ENCODE assay signal across 8 mouse cellular contexts in genomic region chr12:52895672-52896460, GRCm38 (mm10).
DNase-seq lines count a peak whose midpoint lies in the region; ATAC-seq and TF ChIP-seq lines count a peak whose summit lies in the region.

No protein-coding gene starts in this region.

- no peak overlapping the region for H3K4me3 ChIP-seq in kidney, embryonic 15.5 days (replicated peaks)
- H3K4me3 ChIP-seq in liver, postnatal 0 days (ENCODE audit: low read depth, low read length) = no peak overlapping the region

- peaks cover 4% of the 10 kb centered on the region; the same call in 1 of the 2 replicates for H3K4me1 ChIP-seq in kidney, embryonic 15.5 days
- H3K4me1 ChIP-seq in liver, postnatal 0 days (ENCODE audit: insufficient read depth) = no peaks in the 10 kb centered on the region

- no peak overlapping the region for H3K9ac ChIP-seq in kidney, embryonic 15.5 days
- no peak overlapping the region for H3K9ac ChIP-seq in liver, postnatal 0 days (replicated peaks)

- H3K36me3 ChIP-seq in kidney, embryonic 15.5 days = no peaks in the 10 kb centered on the region
- no peaks in the 10 kb centered on the region for H3K36me3 ChIP-seq in liver, postnatal 0 days (replicated peaks; ENCODE audit: insufficient read depth, low read length)

- DNase-seq in 416B (ENCODE audit: low read depth) = peak; percentile 49
- peak; percentile 69 to 88 for DNase-seq in adrenal gland, adult (ENCODE audit: inconsistent age in 2 of 2, low spot score in 1 of 2)
- DNase-seq in embryo, embryonic 11.5 days (ENCODE audit: low read depth, low spot score) = peak; percentile 58
- peak; percentile 62 to 72 for DNase-seq in heart, adult 9 months (ENCODE audit: low spot score in 2 of 2)
- DNase-seq in liver, postnatal 0 days = no peak
- DNase-seq in ovary, postnatal 14 days (ENCODE audit: low spot score) = peak; percentile 46

- H3K9me3 ChIP-seq in kidney, embryonic 15.5 days (replicated peaks) = no peaks in the 10 kb centered on the region
- H3K9me3 ChIP-seq in liver, postnatal 0 days (ENCODE audit: low read length) = no peaks in the 10 kb centered on the region

- peak; percentile 52; the same call in 1 of the 2 replicates for ATAC-seq in kidney, embryonic 15.5 days (replicated peaks; ENCODE audit: low FRiP score)
- ATAC-seq in liver, postnatal 0 days = no peak
- ATAC-seq in inflammation-experienced regulatory T-cells, adult 6 months = no peak

- peak; percentile 67 for TF ChIP-seq CTCF in liver, postnatal 0 days (IDR thresholded peaks at IDR 0.05; ENCODE audit: low read depth)

- 35% methylated on average over 5 of the region's 6 CpGs for WGBS in kidney, embryonic 15.5 days
- 59% methylated on average over 6 of the region's 6 CpGs for WGBS in liver, postnatal 0 days (ENCODE audit: insufficient replicate concordance)

- H3K4me2 ChIP-seq in kidney, embryonic 15.5 days = no peak overlapping the region
- H3K4me2 ChIP-seq in liver, postnatal 0 days (ENCODE audit: low read depth, low read length) = no peak overlapping the region

- H3K27ac ChIP-seq in kidney, embryonic 15.5 days = no peak overlapping the region
- no peak overlapping the region for H3K27ac ChIP-seq in liver, postnatal 0 days (ENCODE audit: low read depth)

- no peaks in the 10 kb centered on the region for H3K27me3 ChIP-seq in kidney, embryonic 15.5 days
- H3K27me3 ChIP-seq in liver, postnatal 0 days (ENCODE audit: insufficient read depth, low read length) = no peaks in the 10 kb centered on the region

- TF ChIP-seq EP300 in liver, postnatal 0 days (IDR thresholded peaks at IDR 0.05; ENCODE audit: low read depth) = no peak
